Mouse (Mus musculus): Measurements from ENCODE around the gene Slc12a7. TPM values are rescaled to one million over a fixed set of nuclear protein-coding genes. Genes with fewer than 3 reads are reported as not detected.
"Not testable (repeated sequence)": the region's sequence is repeated elsewhere in the genome, so short reads cannot be mapped to it uniquely, and the experiment has no call there.

Slc12a7 gene
- polyA plus RNA-seq, 1 experiment from 2014 or later: 12.9 TPM

DNA sequence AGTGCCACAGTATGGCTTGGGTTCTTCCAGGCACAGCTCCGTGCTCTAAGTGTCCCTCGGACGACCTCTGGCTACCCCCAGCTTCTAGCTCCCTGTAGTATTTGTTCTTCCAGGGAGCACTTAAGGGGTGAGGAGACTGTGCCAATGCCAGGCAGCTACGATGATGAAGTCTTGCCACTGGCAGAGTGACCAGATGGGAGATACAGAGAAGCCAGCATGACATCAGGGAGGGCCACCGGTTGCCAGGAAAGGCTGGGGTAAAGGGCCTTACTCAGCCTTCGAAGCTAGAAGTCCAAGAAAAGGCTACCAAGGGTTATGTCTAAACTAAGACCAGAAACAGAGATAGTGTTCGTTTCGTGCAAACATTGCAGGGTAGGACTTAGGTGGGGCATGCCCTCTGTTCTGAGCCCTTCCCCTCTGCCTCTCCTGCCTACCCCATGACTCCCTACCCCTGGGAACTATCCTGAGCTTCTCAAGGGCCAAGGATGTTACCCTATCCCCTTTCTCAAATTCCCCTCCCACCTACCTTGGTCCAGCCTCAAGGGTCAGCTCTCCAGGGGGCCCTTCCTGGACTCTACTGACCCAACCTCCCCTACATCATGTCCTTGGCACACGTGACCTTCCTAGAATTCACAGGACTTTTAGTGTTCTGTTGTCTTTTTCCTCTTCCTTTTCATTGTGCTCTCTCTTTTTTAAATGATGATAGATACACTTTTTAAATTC lies 31.6 kb upstream of the Slc12a7 start:
- Histone ChIP-seq H3K27ac (ENCODE audit: low read depth, low read length) (peak overlapping the region; percentile 94), H3K9ac (ENCODE audit: low read depth, low read length) (peak overlapping the region; percentile 11; the same call in 1 of the 2 replicates)
- WGBS: 56% methylated on average over 9 of the region's 9 CpGs

DNA sequence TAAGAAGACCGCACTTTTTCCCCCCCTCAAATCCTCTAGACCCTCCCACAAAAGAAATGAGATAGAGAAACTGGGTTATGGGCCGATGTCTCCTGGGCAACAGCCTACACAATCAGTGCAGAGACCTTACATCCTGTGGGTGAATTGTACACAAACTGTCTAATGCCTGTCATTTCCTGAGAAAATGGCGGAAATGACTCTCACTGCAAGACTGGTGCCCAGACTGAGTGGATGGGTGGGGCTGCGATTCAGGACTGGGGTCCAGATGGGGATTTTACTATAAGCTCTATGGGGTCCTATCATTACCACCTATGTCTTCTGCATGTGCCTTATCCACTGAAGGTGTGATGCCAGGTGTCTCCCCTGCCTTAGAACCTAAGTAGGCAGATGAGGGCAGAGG lies 30.1 kb upstream of the Slc12a7 start:
- ATAC-seq: no peak

More for the DNA sequence above, 31.6 kb upstream of the Slc12a7 start:
- Histone ChIP-seq H3K4me2 (replicated peaks; ENCODE audit: low read depth) (peak overlapping the region; percentile 60), H3K27me3 (replicated peaks; ENCODE audit: control insufficient read depth, insufficient read depth, low read length) (no peaks in the 10 kb centered on the region), H3K9me3 (ENCODE audit: control insufficient read depth) (no peaks in the 10 kb centered on the region), H3K4me3 (ENCODE audit: low read depth, low read length) (no peak overlapping the region), H3K36me3 (ENCODE audit: control insufficient read depth, insufficient read depth) (no peaks in the 10 kb centered on the region), H3K4me1 (replicated peaks; ENCODE audit: control insufficient read depth, insufficient read depth, low read length) (no peaks in the 10 kb centered on the region)
- no peak for ATAC-seq
- TF ChIP-seq CTCF (IDR thresholded peaks at IDR 0.05; ENCODE audit: low read depth): no peak

DNA sequence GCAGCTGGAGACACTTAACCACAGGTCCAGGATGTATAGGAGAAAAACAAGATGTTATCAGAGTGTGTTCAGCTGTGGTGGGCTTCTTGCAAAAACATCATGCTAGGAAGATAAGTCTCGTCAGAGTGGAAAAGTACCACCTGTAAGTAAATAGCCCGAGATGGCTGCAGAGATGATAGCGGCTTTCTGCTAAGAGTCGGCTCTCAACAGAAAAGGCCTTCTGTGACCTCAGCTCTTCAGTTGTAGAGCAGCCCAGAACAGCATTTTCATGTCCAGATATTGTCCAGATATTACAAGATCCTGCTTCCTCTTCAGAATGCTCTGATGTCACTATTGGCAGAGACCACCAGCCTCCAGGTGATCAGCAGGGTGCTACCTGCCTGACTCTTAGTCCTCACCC lies 29.4 kb upstream of the Slc12a7 start:
- not testable (repeated sequence) for H3K4me1 ChIP-seq (replicated peaks; ENCODE audit: control insufficient read depth, insufficient read depth, low read length); ATAC-seq; H3K4me2 ChIP-seq (replicated peaks; ENCODE audit: low read depth); H3K9me3 ChIP-seq (ENCODE audit: control insufficient read depth); H3K27ac ChIP-seq (ENCODE audit: low read depth, low read length); H3K27me3 ChIP-seq (replicated peaks; ENCODE audit: control insufficient read depth, insufficient read depth, low read length); H3K9ac ChIP-seq (ENCODE audit: low read depth, low read length); H3K4me3 ChIP-seq (ENCODE audit: low read depth, low read length); H3K36me3 ChIP-seq (ENCODE audit: control insufficient read depth, insufficient read depth)
- WGBS: 62% methylated on average over 4 of the region's 4 CpGs

More for the DNA sequence above, 30.1 kb upstream of the Slc12a7 start:
- Histone ChIP-seq H3K4me2 (replicated peaks; ENCODE audit: low read depth) (no peak overlapping the region), H3K4me1 (replicated peaks; ENCODE audit: control insufficient read depth, insufficient read depth, low read length) (no peaks in the 10 kb centered on the region), H3K36me3 (ENCODE audit: control insufficient read depth, insufficient read depth) (no peaks in the 10 kb centered on the region), H3K27ac (ENCODE audit: low read depth, low read length) (no peak overlapping the region), H3K9me3 (ENCODE audit: control insufficient read depth) (no peaks in the 10 kb centered on the region), H3K27me3 (replicated peaks; ENCODE audit: control insufficient read depth, insufficient read depth, low read length) (no peaks in the 10 kb centered on the region), H3K4me3 (ENCODE audit: low read depth, low read length) (no peak overlapping the region), H3K9ac (ENCODE audit: low read depth, low read length) (no peak overlapping the region)
- TF ChIP-seq CTCF (IDR thresholded peaks at IDR 0.05; ENCODE audit: low read depth): no peak
- WGBS: 78% methylated on average over 4 of the region's 4 CpGs

DNA sequence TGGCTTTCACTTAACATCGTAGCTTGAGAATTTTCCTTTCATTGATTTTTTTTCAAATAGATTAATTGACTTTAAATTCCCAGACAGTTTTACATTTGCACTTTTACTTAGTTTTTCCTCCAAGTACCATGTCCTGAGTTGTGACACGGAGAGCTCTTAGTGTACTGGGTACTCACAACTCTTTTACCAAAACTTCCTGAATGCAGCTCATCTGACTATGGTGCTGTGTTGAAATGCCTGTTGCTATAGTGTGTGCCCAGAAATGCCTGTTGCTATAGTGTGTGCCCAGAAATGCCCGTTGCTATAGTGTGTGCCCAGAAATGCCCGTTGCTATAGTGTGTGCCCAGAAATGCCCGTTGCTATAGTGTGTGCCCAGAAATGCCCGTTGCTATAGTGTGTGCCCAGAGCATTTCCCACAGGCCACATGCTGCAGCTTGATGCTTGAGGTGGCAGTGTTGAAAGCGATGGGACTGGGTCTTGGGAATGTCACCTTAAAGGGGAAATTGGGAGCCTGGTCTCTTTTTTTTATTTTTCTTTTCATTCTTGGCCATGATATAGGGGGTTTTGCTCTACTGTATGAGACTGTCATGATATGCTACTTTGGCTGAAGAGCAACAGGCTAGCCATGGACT lies 28.1 kb upstream of the Slc12a7 start, which contains the start of gene Slc6a19:
Gene Slc6a19, minus strand, starts transcription at position 172 of the 632 bp plus-strand sequence.
- WGBS: 88% methylated on average over 7 of the region's 7 CpGs
- Histone ChIP-seq H3K9me3 (ENCODE audit: control insufficient read depth) (no peaks in the 10 kb centered on the region), H3K27ac (ENCODE audit: low read depth, low read length) (no peak within 1 kb of the TSS), H3K4me3 (ENCODE audit: low read depth, low read length) (no peak within 1 kb of the TSS), H3K27me3 (replicated peaks; ENCODE audit: control insufficient read depth, insufficient read depth, low read length) (no peaks in the 10 kb centered on the region), H3K4me1 (replicated peaks; ENCODE audit: control insufficient read depth, insufficient read depth, low read length) (no peaks in the 10 kb centered on the region), H3K4me2 (replicated peaks; ENCODE audit: low read depth) (no peak within 1 kb of the TSS), H3K36me3 (ENCODE audit: control insufficient read depth, insufficient read depth) (no peaks in the 10 kb centered on the region), H3K9ac (ENCODE audit: low read depth, low read length) (no peak within 1 kb of the TSS)
- ATAC-seq: no peak
- no peak for TF ChIP-seq CTCF (IDR thresholded peaks at IDR 0.05; ENCODE audit: low read depth)

DNA sequence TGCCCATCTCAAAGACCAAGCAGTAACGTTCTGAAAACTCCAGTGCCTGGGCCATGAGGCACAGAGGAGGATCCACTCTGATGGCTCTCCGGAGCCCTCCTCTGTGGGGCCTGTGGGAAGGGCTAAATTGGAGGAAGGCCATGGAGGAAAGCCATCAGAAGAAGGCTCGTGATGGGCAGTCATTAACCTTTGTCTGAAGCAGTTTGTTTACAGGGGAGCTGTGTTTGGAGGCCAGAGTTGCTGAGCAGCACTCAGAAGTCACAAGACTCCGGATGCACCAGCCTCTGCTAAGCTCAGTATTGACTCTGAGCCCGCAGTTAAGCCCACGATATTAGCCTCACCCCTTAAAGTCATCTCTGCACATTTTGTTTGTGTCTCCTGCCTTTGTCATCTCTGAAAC lies 23.4 kb upstream of the Slc12a7 start:
- Histone ChIP-seq H3K27me3 (replicated peaks; ENCODE audit: control insufficient read depth, insufficient read depth, low read length) (no peaks in the 10 kb centered on the region), H3K9ac (ENCODE audit: low read depth, low read length) (no peak overlapping the region), H3K4me3 (ENCODE audit: low read depth, low read length) (no peak overlapping the region), H3K4me2 (replicated peaks; ENCODE audit: low read depth) (no peak overlapping the region), H3K27ac (ENCODE audit: low read depth, low read length) (0 out of 2 replicates have a peak overlapping the region, but pooled peaks have one; percentile 11), H3K9me3 (ENCODE audit: control insufficient read depth) (no peaks in the 10 kb centered on the region), H3K36me3 (ENCODE audit: control insufficient read depth, insufficient read depth) (no peaks in the 10 kb centered on the region), H3K4me1 (replicated peaks; ENCODE audit: control insufficient read depth, insufficient read depth, low read length) (no peaks in the 10 kb centered on the region; the same call in 1 of the 2 replicates)
- WGBS: 43% methylated on average over 6 of the region's 6 CpGs
- no peak for TF ChIP-seq CTCF (IDR thresholded peaks at IDR 0.05; ENCODE audit: low read depth)
- ATAC-seq: no peak

DNA sequence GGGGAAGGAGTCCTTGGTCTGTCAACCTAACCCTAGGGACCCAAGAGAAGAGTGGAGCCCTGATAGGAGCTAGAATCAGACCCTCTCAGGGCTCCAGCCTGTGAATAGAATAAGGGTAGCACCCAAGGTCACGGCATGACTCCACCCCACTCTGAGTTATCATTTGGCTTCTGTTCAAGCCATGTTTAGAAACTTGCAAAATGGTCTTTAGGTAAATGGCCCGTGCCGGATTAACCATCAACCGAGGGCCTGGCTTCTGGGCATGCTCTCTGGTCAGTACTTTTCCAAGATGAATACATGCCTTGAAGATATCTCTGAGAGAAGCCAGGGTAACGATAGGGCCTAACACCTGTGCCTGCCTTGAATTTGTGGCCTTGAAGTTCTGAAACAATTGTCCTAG lies 21.7 kb upstream of the Slc12a7 start:
- no peak overlapping the region for H3K4me3 ChIP-seq (ENCODE audit: low read depth, low read length)

More for the DNA sequence above, 21.7 kb upstream of the Slc12a7 start:
- no peak overlapping the region for H3K9ac ChIP-seq (ENCODE audit: low read depth, low read length)
- H3K27ac ChIP-seq (ENCODE audit: low read depth, low read length): peak overlapping the region; percentile 62; the same call in 1 of the 2 replicates
- H3K36me3 ChIP-seq (ENCODE audit: control insufficient read depth, insufficient read depth): no peaks in the 10 kb centered on the region
- WGBS: 49% methylated on average over 5 of the region's 5 CpGs
- H3K4me1 ChIP-seq (replicated peaks; ENCODE audit: control insufficient read depth, insufficient read depth, low read length): no peaks in the 10 kb centered on the region; the same call in 1 of the 2 replicates
- no peak overlapping the region for H3K4me2 ChIP-seq (replicated peaks; ENCODE audit: low read depth)
- TF ChIP-seq CTCF (IDR thresholded peaks at IDR 0.05; ENCODE audit: low read depth): no peak
- H3K9me3 ChIP-seq (ENCODE audit: control insufficient read depth): no peaks in the 10 kb centered on the region
- H3K27me3 ChIP-seq (replicated peaks; ENCODE audit: control insufficient read depth, insufficient read depth, low read length): no peaks in the 10 kb centered on the region
- ATAC-seq: no peak
